Mouse (Mus musculus) heart, adult 2 months (tissue): ENCODE measurements around the gene Muc1.

ENCODE experiments used
- CTCF ChIP-seq: fragments of 200-600 bp; IDR thresholded peaks from 2 replicates; pipeline ENCODE4 v1.8.1; 2022; ENCODE audit warnings: antibody characterized with exemption, mild to moderate bottlenecking, moderate library complexity
- POLR2A ChIP-seq: fragments of 200-500 bp; IDR thresholded peaks from 2 replicates; pipeline ENCODE4 v1.6.1; 2011; ENCODE audit warnings: mild to moderate bottlenecking, low read depth, low read length, control low read depth; ENCODE audit not compliant: insufficient read depth

DNA sequence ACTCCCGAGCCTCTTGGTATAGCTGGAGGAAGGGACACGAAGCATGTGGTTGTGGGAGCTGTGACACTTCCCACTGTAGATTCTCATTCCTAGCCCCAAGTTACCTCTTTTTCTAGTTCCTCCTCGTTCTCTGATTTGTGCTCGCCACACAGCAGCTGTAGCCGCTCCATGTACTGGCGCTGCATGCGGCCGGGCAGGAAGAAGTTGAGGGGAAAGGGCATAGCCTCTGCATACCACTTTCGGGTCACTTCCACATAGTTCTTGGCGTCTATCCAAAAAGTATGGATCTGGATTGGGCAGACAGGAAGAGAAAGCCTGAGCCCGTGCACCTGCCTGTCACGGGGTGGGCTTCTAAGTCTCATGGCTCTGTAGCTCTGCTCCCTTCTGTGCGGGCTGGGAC, 18.7 kb upstream of the Muc1 start:
- TF ChIP-seq CTCF (no peak), POLR2A (no peak)
